Mouse (Mus musculus) intestine, embryonic 15.5 days (tissue): ENCODE results near the gene Tmed4. TPM values are rescaled to one million over a fixed set of nuclear protein-coding genes. Genes with fewer than 3 reads are reported as not detected.

ENCODE experiments used
- ATAC-seq: fragments of 200-750 bp; cut with Nextera tagmentation; 2 replicates; pipeline ENCODE4 v1.8.0; 2017; ENCODE audit warnings: moderate TSS enrichment, moderate library complexity
- H3K27ac ChIP-seq: fragments of 300-500 bp; sonication (generic); 2 replicates; pipeline ENCODE4 v1.5.1; 2015; ENCODE audit warnings: mild to moderate bottlenecking, inconsistent platforms
- H3K27me3 ChIP-seq: fragments of 300-500 bp; sonication (generic); replicated peaks from 2 replicates; pipeline ENCODE4 v1.6.1; 2015; ENCODE audit warnings: inconsistent platforms
- H3K36me3 ChIP-seq: fragments of 300-500 bp; sonication (generic); 2 replicates; pipeline ENCODE4 v1.6.1; 2015; ENCODE audit warnings: inconsistent platforms
- H3K4me1 ChIP-seq: fragments of 300-500 bp; sonication (generic); replicated peaks from 2 replicates; pipeline ENCODE4 v1.6.1; 2015; ENCODE audit warnings: inconsistent platforms
- H3K4me2 ChIP-seq: fragments of 300-500 bp; sonication (generic); replicated peaks from 2 replicates; pipeline ENCODE4 v1.6.1; 2015; ENCODE audit warnings: mild to moderate bottlenecking, inconsistent platforms
- H3K4me3 ChIP-seq: fragments of 300-500 bp; sonication (generic); replicated peaks from 2 replicates; pipeline ENCODE4 v1.5.1; 2015; ENCODE audit warnings: inconsistent platforms
- H3K9ac ChIP-seq: fragments of 300-500 bp; sonication (generic); 2 replicates; pipeline ENCODE4 v1.6.1; 2015; ENCODE audit warnings: inconsistent platforms
- H3K9me3 ChIP-seq: fragments of 300-500 bp; sonication (generic); 2 replicates; pipeline ENCODE4 v1.6.1; 2016; ENCODE audit warnings: inconsistent platforms
- WGBS: fragments of 180-500 bp; shearing (Covaris S2); methylation state at CpG from one replicate; pipeline ENCODE4 v1.1.7; 2015; 5-methylcytosine and 5-hydroxymethylcytosine counted together
- polyA plus RNA-seq: library from polyadenylated mRNA; unstranded; fragments of >200 nt; fragmentation: Nextera tagmentation; extraction: Ambion mirVana; gene quantifications from 2 replicates; pipeline ENCODE4 v1.2.1, GENCODE M21; 2015

The Tmed4 gene
- polyA plus RNA-seq, 1 experiment from 2014 or later, result 129 TPM

- Histone ChIP-seq H3K36me3 (no peaks in the 10 kb centered on the region), H3K27me3 (no peaks in the 10 kb centered on the region), H3K4me3 (no peak overlapping the region), H3K4me2 (no peak overlapping the region), H3K4me1 (no peaks in the 10 kb centered on the region), H3K9me3 (no peaks in the 10 kb centered on the region), H3K9ac (no peak overlapping the region), H3K27ac (no peak overlapping the region)
- no peak for ATAC-seq
- WGBS, result 78% methylated on average over 14 of the region's 14 CpGs
Observed at GRCm38 (mm10) chr11:6224541-6225229, 50.0 kb downstream of the Tmed4 start.

GRCm38 (mm10) chr11:6222187-6222586 is 52.5 kb downstream of the Tmed4 start:
- no peaks in the 10 kb centered on the region for H3K9me3 ChIP-seq

More at GRCm38 (mm10) chr11:6222187-6222586, 52.5 kb downstream of the Tmed4 start:
- H3K4me3 ChIP-seq, result no peak overlapping the region
- H3K27me3 ChIP-seq, result no peaks in the 10 kb centered on the region
- WGBS, result 93% methylated on average over 10 of the region's 10 CpGs
- H3K4me2 ChIP-seq, result no peak overlapping the region
- no peak overlapping the region for H3K27ac ChIP-seq
- no peaks in the 10 kb centered on the region for H3K4me1 ChIP-seq
- no peaks in the 10 kb centered on the region for H3K36me3 ChIP-seq
- no peak for ATAC-seq
- no peak overlapping the region for H3K9ac ChIP-seq

Other genes starting within 250 kb of the Tmed4 start
- 5.3 and 5.9 TPM in 2 replicates for gene Camk2b, start 208.5 kb downstream of the Tmed4 start, polyA plus RNA-seq
- 0.38 and 0.44 TPM in 2 replicates for gene A730071L15Rik, start 74.8 kb downstream of the Tmed4 start, polyA plus RNA-seq
- gene Nudcd3, start 74.5 kb downstream of the Tmed4 start, polyA plus RNA-seq, result 34.7 and 36.6 TPM in 2 replicates
- gene Npc1l1, start 44.7 kb downstream of the Tmed4 start, polyA plus RNA-seq, result 10.3 and 13.8 TPM in 2 replicates
- 100 and 106 TPM in 2 replicates for gene Ddx56, start 7.1 kb downstream of the Tmed4 start, polyA plus RNA-seq
- gene Ogdh, start 16.8 kb upstream of the Tmed4 start, polyA plus RNA-seq, result 134 and 144 TPM in 2 replicates
- 9.2 and 10.9 TPM in 2 replicates for gene Zmiz2, start 114.2 kb upstream of the Tmed4 start, polyA plus RNA-seq
- gene Ppia, start 140.6 kb upstream of the Tmed4 start, polyA plus RNA-seq, result 5,895 and 6,298 TPM in 2 replicates
- 424 and 429 TPM in 2 replicates for gene H2afv, start 169.6 kb upstream of the Tmed4 start, polyA plus RNA-seq
- gene Purb, start 201.0 kb upstream of the Tmed4 start, polyA plus RNA-seq, result 26.6 and 28.8 TPM in 2 replicates
- 1.8 and 1.9 TPM in 2 replicates for gene Myo1g, start 246.1 kb upstream of the Tmed4 start, polyA plus RNA-seq